Mouse (Mus musculus) bone marrow macrophage, adult 2 months (primary cell): ENCODE data around the gene Gpr107.

Source experiments
- CTCF ChIP-seq: IDR thresholded peaks from 2 replicates; pipeline ENCODE4 v1.5.1; 2012; ENCODE audit warnings: low read depth, mild to moderate bottlenecking, low read length, moderate library complexity
- POLR2A ChIP-seq: IDR thresholded peaks from 2 replicates; pipeline ENCODE4 v1.6.1; 2012; ENCODE audit warnings: mild to moderate bottlenecking, low read depth, low read length, borderline replicate concordance

DNA sequence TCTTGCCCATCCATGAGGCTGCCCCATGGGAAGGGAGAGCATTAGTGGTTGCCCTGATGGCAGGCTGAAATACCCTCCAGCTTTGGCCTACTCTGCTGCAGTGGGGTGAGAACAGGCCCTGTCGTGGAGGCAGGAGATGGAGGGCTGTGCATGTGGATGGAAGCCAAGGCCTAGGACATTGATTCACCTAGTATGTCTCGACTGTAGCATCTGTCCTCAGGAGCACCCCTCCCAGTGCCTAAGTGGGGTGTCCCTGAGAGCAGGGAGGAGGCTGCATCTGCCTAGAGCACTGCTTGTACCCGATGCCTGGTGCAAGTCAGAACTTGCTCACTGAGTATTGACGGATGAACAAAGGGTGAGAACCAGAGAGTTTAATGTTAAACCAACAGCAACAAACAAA, 54.1 kb downstream of the Gpr107 start:
- TF ChIP-seq CTCF (no peak), POLR2A (no peak)
